Mouse (Mus musculus): Measurements from ENCODE around the gene Parn.

DNA sequence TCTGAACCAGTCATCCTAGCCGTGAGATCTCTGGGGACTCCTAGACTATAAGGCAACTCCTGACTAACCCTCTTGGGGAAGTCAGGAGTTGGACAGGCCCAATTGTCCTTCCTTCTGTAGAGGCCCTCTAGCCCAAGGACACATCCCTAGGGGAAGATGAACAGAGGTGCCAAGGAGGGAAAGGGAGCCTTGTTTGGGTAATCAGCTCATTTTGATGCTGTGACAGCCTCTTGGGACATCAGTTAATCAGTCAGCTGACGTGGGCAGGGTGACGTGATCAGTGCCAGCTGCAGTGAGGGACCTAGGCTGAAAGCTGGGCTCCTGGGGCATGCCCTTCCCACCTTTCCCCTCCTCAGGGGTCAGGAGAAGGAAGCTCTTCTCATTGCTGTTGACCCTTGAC is 169.0 kb downstream of the Parn start:
- TF ChIP-seq CTCF (IDR thresholded peaks at IDR 0.05; ENCODE audit: control insufficient read depth, insufficient read depth, insufficient read length) (no peak), MYOD1 (IDR thresholded peaks at IDR 0.05; ENCODE audit: control insufficient read depth, insufficient read length, low read depth) (no peak), MYOG (IDR thresholded peaks at IDR 0.05; ENCODE audit: control insufficient read depth, extremely low read depth, insufficient read length) (no peak), MAX (IDR thresholded peaks at IDR 0.05) (no peak), USF1 (IDR thresholded peaks at IDR 0.05; ENCODE audit: low read depth) (no peak)

Data from C2C12 (cell line).